Mouse (Mus musculus): ENCODE measurements at regions not wholly inside any gene's neighbourhood (a gene's known extent, or its start where the extent isn't known, plus 50 kb on each side); places are given as distances from the start of the nearest gene placed in this dataset.

DNA sequence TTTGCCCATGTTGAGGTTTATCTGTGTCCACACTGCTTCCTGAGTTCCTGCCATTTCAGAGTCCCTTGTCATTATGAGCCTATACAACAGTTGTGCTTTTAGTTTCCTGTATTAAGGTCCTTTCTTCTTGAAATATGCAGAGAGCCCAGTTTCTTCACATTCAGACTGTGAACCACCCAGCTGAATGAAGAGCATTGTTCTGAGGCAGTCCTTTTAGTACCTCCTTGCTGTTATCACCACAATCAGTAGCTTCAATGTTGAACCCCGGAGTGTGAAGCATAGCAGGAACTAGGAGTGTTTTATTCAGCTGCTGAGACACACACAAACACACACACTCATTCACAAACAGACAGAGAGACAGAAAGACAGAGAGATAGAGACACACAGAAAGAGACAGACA is 1452.1 kb downstream of the Gsdmc2 start:
- no peak for DNase-seq

DNA sequence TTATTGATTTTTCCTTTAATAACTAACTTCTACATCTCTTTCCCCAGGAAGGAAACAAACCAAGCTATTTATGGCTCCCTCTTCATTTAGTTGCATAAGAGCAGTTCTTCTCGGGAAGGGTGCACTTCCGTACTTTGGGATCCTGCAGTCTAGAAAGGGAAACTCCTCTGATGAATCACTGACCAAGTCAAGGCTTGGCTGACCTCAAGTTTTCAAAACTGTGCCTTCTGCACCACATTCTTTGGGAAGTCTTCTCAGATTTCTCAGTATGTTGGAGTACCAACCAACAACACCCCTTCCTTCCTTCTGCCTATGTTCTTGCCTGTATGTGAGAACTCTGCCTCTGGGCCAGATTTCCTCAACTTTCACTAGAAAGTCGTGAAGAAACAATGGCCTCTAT is 1452.6 kb downstream of the Gsdmc2 start:
- no peak for DNase-seq

DNA sequence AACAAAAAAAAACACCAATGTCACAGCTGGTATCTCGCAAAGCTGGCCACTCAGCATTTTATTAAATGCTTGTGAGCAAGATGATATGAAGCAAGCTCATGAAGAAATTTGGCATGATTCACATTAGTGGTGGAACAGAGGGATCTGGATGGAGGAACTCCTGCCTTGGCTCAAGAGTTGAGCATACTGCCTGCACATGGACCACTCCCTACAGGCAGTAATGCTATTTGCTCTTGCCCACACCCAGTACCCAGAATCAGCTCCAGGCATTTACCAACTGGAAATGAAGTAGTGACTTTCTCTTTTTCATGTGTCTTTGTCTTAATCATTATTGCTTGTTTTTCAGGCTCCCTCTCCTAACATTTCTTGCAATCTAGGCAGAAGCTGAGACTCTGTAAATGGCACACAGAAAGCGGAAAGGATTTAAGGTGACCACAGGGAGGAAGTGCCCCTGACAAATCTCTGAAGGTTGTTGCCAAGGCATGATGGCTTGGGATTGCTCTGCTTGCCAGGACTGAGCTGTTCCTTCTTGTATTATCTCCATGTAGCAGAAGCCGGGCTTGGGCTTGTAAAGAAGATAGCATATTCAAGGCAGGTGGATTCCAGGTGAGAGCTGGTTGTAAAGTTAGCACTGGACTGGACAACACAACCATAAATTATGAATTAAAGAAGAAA is 1455.4 kb downstream of the Gsdmc2 start:
- no peak for DNase-seq

DNA sequence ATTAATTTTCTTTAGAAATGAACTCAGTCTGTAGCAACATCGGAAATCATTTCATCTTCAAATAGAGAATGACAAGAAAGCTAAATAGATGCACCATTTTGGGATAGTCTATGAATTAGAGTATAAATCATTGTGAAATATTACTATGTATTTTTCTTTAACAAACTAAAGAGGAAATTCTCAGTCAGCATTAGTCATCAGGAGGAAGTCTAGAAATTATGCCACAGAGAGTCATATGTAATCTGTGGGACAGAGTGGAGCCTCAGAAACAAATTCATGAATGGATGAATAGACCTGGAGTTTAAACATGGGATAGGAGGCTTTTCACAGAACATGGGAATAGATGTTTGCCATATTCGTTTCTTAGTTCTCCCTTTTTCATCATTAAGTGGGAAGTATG is 1459.4 kb upstream of the A1bg start:
- DNase-seq = no peak

DNA sequence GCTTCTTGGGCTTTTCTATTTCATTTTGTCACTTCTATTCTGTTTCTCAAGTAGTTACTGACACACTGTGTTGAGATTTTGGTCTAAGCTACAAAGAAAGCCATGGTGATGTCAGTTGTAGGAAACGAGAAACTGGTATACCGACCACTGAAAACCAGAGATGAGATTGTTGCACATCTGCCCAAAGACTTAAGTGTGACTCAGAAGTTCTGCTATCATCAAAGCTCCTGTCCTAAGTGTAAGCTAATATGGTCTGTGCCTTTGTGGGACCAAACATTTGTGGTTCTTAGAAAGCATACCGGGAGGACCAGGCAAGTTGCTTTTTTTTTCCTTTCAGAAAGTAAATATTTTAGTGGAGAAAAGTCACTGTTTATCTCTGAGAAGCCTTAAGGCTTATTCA is 1451.8 kb upstream of the A1bg start:
- DNase-seq = no peak

DNA sequence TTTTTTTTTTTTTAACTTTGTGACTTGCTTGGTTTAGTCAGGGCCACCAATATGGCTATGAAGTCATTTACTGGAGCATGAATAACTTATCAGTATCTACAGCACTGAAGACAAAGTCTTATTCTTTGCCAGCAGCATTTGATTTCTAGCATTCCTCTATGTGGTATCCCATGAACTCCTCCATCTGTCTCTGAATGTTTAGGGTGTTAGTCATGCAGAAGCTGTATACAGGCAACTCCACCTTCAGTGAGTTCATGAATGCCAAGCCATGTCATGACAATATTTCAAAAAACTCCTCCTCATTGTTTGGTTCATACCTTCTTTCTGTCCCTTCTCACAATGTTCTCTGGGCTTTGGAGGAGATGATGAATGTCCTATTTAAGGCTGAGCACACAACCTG is 1438.4 kb upstream of the A1bg start:
- DNase-seq = no peak

DNA sequence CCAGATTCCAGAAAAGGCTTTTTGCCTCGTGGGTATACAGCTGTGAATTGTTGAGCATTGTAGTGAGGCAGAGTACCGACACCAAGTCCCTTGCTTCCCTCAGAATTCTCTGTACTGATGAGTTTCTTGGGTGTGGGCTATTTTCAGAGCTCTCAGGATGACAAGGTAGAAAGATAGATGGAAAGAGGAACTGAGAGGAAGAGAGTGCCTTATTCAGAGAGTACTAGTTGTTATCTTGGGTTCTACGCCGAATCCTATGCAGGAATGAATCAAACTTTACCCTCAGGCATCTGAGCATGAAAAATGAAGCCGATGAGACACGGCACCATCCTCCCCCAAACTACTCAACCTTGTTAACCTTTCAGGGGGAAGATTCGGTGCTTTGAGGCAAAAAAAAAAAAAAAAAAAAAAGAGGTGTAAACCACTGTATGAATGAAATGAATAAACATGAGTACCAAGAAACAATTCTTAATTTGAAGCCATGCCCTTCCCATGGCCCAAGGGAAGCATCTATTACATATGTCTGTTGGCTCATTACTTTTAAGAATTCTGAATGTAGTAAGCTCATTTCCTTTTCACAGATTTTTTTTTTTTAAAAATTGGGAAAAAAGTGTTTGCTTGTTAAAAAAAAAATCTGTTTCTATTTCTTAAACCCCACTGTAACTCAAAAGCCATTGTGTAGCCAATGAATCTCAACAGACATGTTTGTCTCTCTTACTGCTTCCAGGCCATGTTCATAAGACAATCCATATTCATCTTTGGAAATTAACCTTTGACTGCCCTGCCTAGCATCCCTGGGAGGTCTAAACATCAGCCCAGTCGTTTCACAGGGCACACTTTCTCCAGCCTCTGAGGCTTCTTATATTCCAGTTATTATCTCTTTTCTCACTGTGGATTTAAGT is 1435.8 kb upstream of the A1bg start:
- DNase-seq = no peak

DNA sequence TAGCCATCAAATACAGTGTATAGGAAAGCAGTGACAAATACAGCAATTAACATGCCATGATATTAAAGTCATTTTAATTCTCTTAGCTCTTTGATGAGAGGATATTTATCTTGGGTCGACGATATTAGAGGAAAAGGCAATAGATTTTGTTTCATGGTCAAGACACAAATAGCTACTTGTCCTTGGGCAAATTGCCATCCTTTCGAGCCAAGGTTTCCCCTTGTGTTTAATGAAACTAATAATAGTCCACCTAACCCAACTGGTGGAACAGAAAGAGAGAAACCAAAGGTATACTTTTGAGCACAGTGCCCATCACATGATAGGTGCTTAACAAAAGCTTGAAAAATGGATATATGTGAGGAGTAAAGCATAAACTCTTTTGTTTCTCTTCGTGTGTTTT is 1431.0 kb upstream of the A1bg start:
- no peak for DNase-seq

DNA sequence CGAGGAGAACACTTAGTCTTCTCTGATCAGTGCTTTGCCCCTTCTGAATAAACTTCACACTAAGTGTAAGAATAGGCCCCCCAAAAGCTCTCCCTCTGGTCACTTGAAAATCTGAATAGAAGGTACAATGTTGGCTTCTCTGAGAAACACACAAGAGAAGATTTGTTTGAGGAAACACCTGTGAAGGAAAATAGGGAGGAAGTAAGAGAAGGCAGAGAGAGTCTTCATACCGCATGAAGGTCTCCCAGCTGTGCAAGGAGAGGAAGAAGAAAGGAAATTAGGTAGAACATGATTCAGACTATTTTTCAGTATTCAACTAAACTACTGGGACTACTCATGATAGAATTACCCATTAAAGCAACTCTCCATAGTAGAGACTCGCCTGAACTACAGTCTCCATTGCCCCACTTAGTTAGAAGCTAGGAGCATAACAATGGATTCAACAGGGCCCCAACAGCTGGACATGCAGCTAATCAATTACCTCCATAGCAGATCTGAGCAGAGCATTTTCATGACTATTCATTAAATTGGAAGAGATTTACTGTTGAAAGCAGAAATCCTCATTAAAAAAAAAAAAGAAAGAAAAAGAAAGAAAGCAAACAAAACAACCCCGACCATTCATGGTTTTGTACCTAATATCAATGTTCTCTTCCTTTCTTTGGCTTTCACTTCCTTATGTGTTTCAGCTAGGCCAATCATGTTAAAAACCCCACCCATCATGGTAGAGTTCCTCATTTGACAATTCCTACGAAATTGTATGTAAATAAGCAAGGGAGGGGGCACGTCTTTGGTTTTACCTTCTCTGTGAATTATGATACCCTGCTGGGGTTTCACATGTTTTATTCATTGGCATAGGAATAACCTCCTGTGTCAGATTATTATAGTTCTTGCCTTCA is 1428.3 kb upstream of the A1bg start:
- DNase-seq = no peak

DNA sequence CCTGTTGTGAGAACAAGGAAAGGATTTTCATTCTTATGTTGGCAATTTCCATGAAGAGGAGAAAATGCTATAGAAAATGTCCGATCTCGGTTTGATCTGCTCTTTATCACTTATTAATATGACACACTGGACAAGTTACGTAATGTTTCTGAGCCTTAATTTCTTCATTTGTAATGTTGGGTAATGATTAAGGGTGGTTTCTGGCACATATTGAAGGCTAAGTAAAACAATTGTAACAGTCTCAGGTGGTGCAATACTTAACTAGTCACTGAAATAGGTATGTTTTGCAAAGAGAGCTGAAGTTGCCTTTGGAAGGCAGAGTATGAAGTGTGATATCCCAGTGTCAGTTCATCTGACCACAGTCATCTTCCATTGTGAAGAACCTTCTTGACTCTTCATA is 1427.2 kb upstream of the A1bg start:
- DNase-seq = no peak

DNA sequence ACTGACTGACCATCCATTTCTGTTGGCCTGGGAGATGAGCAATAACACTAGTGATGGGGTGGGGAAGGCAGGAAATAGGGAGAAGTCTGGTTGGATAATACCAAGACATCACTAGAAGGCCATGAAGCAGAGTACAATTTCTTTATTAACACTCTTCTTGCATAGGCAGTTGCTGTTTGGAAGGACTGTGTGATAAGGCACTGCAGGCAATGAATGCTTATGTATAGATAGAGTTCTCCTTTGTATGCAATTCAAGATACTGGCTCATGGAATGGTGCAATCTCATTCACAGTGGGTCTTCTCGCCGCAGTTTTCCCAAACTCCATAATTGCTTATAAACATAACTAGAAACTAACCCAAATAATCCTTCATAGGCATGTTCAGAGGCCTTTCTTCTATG is 1426.1 kb upstream of the A1bg start:
- no peak for DNase-seq

DNA sequence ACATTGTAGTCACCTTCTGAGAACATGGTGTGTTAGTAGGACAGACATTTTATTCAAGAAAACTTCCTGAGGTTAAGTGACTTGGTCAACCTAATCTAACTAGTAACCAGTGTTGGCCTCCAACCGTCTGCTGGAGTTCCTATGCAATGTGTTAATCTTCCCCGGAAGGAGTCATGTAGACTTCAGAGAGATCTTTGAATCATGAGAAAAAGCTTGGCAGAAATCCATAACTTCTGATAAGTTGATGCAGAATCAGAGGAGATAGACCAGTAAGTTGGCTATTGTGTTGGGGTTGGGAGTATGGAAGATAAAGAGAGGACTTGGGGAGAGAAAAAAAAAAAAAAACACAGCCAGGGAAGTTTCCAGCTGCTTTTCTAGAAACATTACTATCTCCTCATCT is 1424.9 kb upstream of the A1bg start:
- no peak for DNase-seq

DNA sequence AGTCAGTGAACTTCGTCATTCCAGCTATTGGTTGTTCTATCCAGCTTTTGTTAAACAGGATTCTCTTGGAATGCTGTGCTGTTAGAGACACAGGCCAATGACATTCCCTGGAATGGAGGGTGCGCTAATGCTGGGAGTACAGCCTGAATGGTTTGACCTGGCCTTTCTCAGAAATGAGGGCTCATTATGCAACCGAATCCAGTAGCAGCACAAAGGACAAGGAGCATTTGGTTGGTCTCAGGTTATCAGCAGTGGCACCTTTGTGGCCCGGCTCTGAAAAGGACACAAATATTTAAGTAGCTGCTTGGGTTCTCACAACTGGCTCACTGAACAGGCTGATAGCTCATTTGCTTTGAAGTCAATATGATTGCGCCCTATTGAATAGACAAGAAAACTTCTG is 1423.1 kb upstream of the A1bg start:
- DNase-seq = peak; percentile 17

DNA sequence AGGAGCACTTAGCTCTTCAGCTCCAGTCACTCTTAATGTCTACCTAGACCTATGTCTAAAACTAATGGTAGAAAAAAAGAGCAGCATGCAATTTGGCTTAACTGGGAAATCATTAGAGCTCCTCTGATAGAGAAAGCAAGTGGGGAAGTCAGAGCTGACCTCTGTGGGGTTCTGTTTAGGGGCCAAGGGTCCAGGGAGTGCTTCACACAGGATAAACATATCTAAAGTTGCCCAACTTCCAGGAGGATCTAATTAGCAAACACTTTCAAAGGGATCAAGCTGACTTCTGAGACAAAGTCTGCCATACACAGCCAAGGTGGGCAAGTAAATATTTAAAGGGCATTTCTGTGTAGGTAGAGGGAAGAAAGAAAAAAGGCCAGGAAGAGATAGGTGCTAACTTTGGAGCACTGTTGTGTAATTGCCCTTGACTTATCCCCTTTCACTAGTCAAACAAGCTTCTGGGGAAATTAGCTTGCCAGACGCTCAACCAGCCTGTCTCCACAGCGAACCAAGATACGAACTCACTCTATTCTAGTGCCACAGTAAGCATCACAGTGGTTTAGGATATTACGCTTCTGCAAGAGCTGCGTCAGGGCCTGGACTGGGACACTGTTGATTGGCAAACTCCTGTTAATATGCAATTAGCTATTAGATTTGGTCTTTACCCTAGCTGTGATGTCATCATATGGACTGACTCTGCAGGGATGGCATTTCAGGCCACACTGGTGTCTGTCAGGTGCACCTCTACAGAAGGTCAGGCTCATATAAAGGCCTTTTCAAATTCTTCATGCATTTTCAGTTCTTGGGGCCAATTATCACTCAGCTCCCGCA is 1413.9 kb upstream of the A1bg start:
- no peak for DNase-seq

DNA sequence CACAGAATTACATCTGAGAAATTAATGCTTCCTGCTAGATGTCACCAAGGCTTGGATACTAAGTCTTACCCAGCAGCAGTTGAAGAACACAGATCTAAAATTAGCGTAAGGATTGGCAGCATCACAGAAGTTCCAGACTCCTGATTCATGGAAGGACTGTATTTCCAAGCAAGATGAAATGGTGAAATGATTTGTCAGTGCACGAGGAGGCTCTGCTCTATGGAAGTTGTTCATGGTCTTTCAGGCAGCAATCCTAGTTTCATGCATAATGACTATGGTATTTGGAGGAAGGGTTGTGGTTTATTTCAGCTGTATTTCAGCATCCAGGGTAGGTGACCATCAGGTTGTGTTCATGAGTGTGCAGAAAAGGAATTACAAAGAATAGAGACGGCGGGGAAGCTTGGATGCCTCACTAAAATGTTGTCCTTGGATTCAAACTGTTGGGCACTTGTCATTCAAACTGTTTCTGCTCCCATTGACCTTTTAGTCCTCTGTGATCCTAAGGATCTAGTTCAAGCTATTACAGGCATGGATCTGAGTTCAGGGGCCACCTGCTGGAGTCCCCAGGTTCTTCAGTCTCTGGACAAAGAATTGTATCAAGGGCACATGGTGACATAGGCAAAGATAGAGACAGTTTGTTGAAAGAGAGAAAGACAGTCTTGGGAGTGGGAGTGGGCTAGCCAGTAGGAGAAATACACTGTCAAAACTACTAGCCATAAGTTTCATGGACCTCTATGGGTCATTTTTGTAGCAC is 1411.6 kb upstream of the A1bg start:
- no peak for DNase-seq

DNA sequence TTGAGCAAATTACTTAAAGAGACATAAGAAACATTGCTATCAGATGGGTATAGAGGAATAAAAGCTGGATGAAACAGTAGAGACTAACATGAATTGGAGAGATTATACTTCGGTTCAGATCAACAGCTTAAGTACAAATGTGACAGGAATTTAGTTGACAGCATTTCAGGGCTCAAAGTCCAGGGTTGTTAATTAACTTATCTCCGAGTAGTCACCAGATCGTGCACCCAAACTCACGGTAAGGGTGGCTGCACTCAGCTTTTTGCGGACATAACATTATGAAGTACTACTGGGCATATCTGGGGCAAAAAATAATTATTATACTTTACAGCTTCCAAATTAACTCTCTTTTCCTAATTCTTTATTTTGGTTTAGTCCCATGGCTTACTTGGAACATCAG is 1409.3 kb upstream of the A1bg start:
- peak; percentile 40 for DNase-seq

DNA sequence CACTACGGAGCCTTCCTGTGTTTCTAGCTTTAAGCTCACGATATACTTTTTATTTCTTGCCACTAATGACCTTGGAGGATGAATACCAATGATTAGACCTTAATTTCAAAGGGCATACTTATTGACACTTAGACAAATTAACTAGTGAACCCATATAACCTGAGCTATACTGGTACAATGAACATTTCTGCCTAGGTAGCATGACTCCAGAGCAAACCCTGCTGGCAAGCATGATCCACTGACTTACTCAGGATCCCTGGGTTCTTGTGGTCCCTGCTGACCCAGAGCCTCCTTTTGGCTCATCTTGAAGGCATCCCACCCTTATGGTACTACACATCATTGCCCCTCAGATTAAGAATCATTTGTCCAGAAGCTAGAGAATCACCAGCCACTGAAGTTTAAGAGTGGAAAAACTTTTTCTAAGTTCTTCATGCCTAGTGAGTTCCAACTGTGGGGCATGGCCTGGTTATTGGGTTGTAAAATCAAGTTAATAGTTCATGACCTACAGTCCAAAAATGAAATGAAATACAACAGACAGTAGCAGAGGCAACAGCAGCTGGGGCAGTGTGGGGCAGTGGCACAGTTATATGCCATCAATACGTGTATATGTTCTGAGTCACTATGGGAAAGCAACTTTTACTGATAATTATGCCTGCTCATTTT is 1408.5 kb upstream of the A1bg start:
- DNase-seq = peak; percentile 40

DNA sequence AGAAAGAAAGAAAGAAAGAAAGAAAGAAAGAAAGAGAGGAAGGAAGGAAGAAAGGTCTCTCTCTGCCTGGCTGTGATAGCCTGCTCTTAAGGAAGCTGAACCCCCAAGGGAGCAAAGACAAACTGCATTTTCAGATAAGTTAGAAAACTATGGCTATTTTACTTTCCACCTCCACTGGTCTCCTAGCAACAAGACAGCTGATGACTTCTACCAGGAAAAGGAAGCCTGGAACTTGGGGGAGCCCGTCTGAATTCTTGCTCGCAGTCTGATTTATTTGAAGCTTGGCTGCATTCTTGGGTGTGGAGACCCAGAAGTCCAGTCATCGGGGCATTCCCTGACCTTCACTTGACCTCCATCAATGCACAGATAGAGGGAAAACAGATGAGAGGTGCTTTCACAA is 1406.1 kb upstream of the A1bg start:
- DNase-seq = no peak

DNA sequence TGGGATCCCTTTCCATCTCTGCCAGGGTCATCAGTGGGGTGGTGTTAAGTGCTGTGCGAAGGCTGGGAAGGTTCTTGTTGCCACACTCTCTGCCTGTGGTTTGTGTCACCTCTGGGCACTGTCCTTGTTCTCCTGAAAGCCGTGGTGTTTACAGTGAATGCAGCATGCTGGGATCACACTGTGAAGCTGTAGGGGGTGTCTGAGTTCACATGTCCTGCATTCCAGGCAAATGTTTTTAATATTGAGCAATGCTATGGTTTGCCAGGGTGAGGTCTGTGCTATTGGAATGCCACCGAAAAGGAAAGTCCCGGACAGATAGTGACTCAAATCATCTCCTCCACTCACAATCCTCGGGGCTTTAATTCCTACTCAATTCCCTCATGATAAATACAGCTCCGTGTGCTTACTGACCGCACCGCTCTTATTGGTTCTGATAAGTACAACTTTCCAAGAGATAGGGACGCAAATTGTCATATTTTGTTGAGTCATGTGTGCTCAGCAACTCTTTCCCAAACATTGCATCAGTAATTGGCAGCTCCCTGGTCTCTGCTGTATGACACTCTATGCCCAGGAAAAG is 1405.6 kb upstream of the A1bg start:
- peak; percentile 25 for DNase-seq

DNA sequence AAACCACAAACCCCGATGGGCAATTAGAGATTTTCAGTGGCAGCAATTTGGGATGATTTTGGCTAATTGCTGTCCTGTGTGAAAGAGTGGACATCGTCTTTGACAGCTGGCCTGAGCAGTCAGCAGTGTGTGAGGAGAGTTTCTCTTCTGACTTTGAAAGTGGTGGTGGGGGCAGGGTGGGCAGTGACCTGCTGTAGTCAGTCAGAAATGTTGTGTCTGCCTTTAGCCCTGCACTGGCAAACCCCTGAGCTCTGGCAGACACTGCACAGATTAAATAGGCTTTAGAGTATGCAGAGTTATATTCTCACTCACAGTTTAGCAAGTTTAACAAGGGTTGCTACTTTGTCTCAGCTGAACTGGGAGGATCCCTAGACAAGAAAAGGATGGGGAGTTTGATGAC is 1404.7 kb upstream of the A1bg start:
- DNase-seq = no peak

DNA sequence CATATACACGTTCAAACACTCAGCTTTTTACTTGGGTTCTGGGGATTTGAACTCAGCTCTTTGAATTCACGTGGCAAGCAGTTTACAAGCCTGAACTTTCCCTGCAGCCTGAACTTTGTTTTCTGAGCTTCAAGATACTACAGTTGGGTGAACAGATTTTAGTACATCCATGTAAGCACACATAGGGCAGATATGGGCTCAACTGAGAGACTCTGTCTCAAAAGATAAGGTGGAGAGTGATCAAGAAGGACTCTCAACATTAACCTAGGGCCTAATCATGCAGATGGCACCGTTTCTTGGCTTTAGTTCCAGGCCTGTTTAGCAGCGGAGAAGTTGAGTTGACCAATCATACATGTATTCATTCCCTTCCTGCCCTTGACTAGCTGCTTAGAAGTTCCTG is 1403.7 kb upstream of the A1bg start:
- DNase-seq = no peak

Data from kidney, adult 18-20 months (tissue).